Mouse (Mus musculus) right cerebral cortex, postnatal 25 days (tissue): ENCODE measurements around the gene Tns3.
"Not testable (repeated sequence)": the region's sequence is repeated elsewhere in the genome, so short reads cannot be mapped to it uniquely, and the experiment has no call there.

Source experiments
- DNase-seq: peaks from one replicate; pipeline ENCODE4 v3.0.0; 2022

The Tns3 gene

GRCm38 (mm10) chr11:8641634-8642277 is 22.6 kb downstream of the Tns3 start:
- no peak for DNase-seq

DNA sequence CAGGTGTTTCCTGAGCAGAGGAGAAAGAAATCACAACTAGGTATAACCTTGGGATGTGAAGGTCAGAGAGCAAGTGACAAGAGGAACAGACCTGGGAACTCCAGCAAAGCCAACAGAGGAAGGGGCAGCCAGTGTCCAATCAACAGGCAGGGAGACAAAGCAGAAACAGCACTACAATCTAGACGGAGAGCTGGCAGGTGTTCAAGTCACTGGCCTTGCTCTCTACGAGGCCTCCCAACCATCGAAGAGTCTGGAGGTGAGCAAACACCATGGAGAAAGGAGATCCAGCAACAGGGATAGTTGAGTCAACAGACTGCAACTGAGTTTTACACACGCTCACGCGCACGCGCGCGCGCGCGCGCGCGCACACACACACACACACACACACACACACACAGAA is 24.6 kb downstream of the Tns3 start:
- no peak for DNase-seq

GRCm38 (mm10) chr11:8639007-8639718 is 25.2 kb downstream of the Tns3 start:
- no peak for DNase-seq

DNA sequence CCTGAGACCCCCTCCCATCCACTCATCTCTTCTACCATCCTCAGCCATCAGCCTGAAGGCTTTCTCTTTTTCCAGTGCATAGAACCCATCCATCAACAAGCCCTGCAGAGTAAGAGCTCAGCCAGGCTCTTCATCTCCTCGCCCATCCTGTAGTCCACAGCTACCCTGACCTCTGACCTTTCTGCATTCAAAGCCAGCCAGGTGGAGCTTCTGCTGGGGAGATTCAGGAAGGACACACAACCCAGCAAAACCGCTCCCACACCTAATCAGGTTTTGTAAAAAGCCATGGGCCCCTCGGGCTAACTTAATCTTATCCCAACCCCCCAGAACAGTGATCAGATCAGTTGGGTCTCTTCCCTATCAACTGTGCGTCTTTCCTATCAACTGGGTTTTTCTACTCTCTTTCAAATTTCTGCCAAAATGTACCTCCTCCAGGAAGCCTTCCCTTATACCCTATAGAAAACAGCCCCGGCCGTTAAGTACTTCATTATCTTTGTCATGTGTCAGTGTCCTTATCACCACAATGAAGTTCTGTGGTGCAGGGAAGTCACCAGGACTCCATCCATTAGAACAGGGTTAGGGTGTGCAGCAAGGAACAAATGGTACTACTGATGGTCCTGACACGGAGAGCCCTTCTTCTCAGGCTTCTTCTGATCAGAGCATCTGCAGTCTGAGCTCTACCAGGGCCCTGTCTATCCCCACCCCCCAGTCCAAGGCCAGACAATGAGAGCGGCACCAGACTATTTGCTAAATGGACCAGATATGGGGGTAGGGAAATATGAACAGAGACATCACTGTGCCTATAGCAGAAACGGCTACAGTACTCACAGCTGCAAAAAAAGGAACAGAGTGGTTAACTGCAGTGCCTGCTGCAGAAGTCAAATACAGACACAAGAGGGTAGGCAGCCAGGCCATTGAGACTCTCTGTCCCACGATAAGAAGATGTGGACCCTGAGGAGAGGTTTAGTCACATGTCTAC is 26.6 kb downstream of the Tns3 start:
- DNase-seq = no peak

- no peak for DNase-seq
Measured at GRCm38 (mm10) chr11:8636680-8637079, 27.7 kb downstream of the Tns3 start.

- DNase-seq = no peak
Measured at GRCm38 (mm10) chr11:8635778-8636177, 28.6 kb downstream of the Tns3 start.

DNA sequence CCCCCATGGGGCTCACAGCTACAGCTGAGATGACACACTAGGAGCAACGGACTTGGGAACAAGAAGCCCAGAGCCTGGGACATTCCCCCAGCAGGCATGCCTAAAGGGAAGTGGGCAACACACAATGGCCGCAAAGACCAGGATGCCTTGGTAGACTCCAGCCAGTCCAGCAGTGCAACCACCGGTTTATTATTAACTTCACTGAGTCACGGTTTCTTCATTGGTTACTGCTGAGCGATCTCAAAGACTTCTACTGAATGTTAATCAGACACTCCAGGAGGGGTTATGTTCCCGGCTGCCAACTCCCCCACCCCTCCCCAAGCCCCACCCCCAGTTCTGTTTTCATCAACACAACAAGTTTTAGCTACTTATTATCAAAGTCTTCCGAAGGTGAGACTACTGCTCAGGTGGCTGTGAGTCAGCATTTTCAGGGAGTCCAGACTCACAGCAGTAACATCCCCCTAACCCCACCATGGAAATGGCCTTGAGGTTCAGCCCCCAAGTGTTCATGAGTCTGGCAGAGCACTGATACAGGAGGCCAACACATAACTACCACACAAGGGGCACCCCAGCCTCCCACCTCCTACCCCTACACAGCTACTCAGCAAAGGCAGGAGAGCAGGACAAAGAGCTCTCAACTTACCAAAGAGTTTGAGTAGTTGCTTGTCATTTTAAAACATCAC is 29.5 kb downstream of the Tns3 start:
- no peak for DNase-seq

DNA sequence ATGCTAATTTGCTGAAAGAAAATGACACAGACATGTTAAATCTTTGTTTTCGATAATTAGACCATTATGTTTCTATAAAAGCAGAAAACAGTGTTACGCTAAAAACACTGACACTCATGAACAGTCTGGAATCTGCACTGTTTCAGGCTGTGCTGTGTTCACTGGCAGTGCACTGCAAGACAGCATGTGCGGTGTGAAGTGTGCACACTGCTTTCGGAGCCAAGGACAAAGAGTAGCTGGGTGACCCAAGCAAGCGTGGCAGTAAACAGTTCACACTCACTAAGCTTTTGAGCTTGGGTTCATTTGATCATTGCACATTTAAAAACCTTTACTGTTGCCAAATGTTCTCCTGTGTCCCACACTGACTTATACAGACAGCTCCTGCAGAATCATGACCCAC is 32.2 kb downstream of the Tns3 start:
- no peak for DNase-seq

DNA sequence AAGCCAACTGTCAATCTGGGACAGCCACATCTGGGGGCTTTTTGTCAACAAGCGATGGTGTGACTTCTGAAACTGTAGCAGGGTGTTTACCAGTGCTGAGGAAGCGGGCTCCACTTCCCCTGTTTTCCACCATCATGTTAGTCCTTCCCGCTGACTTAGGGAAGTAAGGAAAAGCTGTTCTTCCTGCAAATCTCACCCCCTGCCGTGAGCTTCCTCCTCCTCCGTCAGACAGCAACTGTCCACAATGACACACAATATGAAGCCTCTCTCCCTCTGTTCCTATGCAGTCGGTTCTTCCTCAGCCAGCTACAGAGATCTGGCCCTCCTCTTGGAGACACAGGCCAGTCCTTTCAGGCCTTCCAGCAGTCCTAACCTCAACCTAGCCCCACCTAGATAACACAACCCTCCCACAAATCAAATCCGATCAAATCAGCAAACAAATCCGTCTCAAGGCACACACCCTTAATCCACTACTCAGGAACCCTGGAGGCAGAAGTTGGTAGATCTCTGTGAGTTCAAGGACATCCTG is 34.4 kb downstream of the Tns3 start:
- no peak for DNase-seq

DNA sequence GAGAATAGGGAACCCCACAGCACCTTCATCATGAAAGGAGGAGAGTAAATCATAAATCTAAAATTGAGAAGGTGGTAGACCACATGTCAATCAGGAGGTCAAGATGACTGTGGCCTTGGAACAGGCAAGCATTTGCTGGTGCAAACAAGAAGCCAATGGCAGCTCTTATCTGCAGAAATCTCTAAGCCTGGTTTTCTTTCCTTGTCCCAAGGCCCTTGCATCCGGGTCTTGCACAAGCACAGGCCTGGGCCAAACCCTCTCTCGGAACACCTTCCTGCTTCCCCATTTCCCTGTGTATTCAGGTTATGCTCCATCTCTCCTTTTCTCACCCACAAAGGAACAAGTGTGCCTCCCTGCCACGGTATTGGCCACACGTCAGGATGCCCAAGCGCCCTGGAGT is 35.0 kb downstream of the Tns3 start:
- DNase-seq = no peak

- DNase-seq = no peak
Measured at GRCm38 (mm10) chr11:8628846-8629253, 35.5 kb downstream of the Tns3 start.

- DNase-seq = no peak
Measured at GRCm38 (mm10) chr11:8627156-8627555, 37.2 kb downstream of the Tns3 start.

DNA sequence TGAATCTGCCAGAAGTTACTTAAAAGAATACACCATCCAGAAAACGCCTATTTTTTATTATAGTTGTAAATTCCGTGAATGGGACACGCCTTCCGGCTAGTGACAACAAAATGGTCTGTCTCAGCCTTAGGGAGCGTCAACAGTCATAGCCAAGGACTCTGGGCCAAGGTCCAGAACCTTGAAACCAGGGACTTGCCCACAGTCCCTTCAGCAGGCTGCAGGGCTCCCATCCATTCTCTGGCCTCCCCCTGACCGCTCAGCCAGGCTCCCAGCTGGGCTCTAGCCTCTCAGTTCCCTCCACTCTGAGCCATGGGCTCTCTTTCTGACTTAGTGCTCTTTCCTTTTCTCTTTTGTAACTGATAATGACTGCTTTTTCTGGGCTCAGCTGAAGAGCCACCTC is 37.6 kb downstream of the Tns3 start:
- DNase-seq = no peak

GRCm38 (mm10) chr11:8625915-8626604 is 38.3 kb downstream of the Tns3 start:
- no peak for DNase-seq

- DNase-seq = no peak
Measured at GRCm38 (mm10) chr11:8625451-8625850, 38.9 kb downstream of the Tns3 start.

GRCm38 (mm10) chr11:8624179-8624886 is 40.0 kb downstream of the Tns3 start:
- DNase-seq = peak; percentile 59

DNA sequence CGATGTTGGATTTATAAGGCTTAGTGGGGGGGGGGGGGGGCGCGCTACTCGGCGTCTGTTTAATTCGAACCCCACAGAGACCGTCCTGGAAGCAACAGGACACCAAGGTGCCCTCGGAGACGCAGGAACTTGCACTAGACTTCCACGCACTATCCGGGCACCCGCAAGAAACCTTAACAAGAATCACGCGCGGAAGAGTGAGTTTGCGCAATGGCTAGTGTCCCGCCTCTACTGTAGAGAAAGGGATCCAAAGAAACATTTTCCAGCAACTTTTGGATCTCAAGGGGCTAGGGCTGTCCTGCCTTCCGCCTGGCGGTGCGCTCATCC is 40.5 kb downstream of the Tns3 start:
- DNase-seq = no peak

GRCm38 (mm10) chr11:8622668-8623067 is 41.7 kb downstream of the Tns3 start:
- DNase-seq = no peak

DNA sequence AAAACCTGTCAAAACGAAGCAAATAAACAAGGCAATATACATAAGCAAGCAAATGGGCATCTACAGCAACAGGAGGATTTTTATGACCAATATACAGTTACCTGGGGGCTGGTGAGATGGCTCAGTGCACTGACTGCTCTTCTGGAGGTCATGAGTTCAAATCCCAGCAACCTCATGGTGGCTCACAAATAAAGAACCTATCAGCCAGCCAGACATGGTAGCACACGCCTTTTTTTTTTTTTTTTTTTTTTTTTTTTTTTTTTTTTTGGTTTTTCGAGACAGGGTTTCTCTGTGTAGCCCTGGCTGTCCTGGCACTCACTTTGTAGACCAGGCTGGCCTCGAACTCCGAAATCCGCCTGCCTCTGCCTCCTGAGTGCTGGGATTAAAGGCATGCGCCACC is 45.2 kb downstream of the Tns3 start:
- DNase-seq = not testable (repeated sequence)

GRCm38 (mm10) chr11:8618301-8618700 is 46.0 kb downstream of the Tns3 start:
- DNase-seq = no peak

GRCm38 (mm10) chr11:8615436-8615835 is 48.9 kb downstream of the Tns3 start:
- DNase-seq = no peak

GRCm38 (mm10) chr11:8610456-8610855 is 53.9 kb downstream of the Tns3 start:
- no peak for DNase-seq
